Mouse (Mus musculus) CD4-positive, CD25-positive, alpha-beta regulatory T cell, adult 4 months (primary cell): Measurements from ENCODE around the gene Rtl10. TPM values are rescaled to one million over a fixed set of nuclear protein-coding genes. Genes with fewer than 3 reads are reported as not detected.

Source experiments
- polyA plus RNA-seq, 2 experiments: library from polyadenylated mRNA; unstranded; fragments of 100-300 nt; shearing (Covaris generic); gene quantifications; one replicate each; pipeline ENCODE4 v1.2.1; 2017

The Rtl10 gene
- polyA plus RNA-seq, 2 experiments from 2014 or later = 0.67 to 1.9 TPM

Other genes with a start within 250 kb of the Rtl10 start
- gene Gm49776, start 240.6 kb upstream of the Rtl10 start, polyA plus RNA-seq = not detected
- 10 to 100 TPM; 21.1 to 25.9 TPM for gene Dgcr8, start 209.7 kb upstream of the Rtl10 start, polyA plus RNA-seq
- gene Tango2, start 150.8 kb upstream of the Rtl10 start, polyA plus RNA-seq = 10 to 100 TPM; 71.4 to 94.5 TPM
- gene Arvcf, start 150.7 kb upstream of the Rtl10 start, polyA plus RNA-seq = under 1 TPM in 1 of 2 experiments, not detected in 1; 0.91 TPM
- 10 to 100 TPM; 21.7 to 26.7 TPM for gene Txnrd2, start 72.5 kb upstream of the Rtl10 start, polyA plus RNA-seq
- gene Comt, start 72.0 kb upstream of the Rtl10 start, polyA plus RNA-seq = 10 to 100 TPM; 62.0 to 65.2 TPM
- gene Gnb1l, start 188 bp upstream of the Rtl10 start, polyA plus RNA-seq = 10 to 100 TPM; 15.4 to 21.4 TPM
- not detected for gene Tbx1, start 91.8 kb downstream of the Rtl10 start, polyA plus RNA-seq
- gene Gp1bb, start 123.5 kb downstream of the Rtl10 start, polyA plus RNA-seq = not detected
- gene Gm49601, start 127.5 kb downstream of the Rtl10 start, polyA plus RNA-seq = not detected
- gene Sept5, start 131.1 kb downstream of the Rtl10 start, polyA plus RNA-seq = 1 to 10 TPM in 1 of 2 experiments, under 1 TPM in 1; 0.36 to 1.5 TPM